Mouse (Mus musculus): Measurements from ENCODE around the gene Prl3b1. TPM values are rescaled to one million over a fixed set of nuclear protein-coding genes. Genes with fewer than 3 reads are reported as not detected.

Prl3b1 gene
- total RNA-seq (2014; rRNA removed) = not detected in 2 replicates
- polyA plus RNA-seq (2015; fragmentation: Nextera tagmentation; extraction: Ambion mirVana) = not detected in 2 replicates

GRCm38 (mm10) chr13:27241547-27241946, at the start of gene Prl3b1:
TSS of gene Prl3b1 (plus strand) at chr13:27241847.
- Histone ChIP-seq H3K4me1 (ENCODE audit: insufficient read depth) (no peaks in the 10 kb centered on the region), H3K4me2 (ENCODE audit: low read depth) (no peak within 1 kb of the TSS), H3K9ac (no peak within 1 kb of the TSS), H3K9me3 (ENCODE audit: low read length) (no peaks in the 10 kb centered on the region), H3K27ac (ENCODE audit: low read depth, low read length) (no peak within 1 kb of the TSS), H3K27me3 (ENCODE audit: insufficient read depth, low read length) (no peaks in the 10 kb centered on the region), H3K4me3 (ENCODE audit: low read depth, low read length) (no peak within 1 kb of the TSS), H3K36me3 (ENCODE audit: insufficient read depth) (no peaks in the 10 kb centered on the region)
- 100% methylated on average over 1 of the region's 1 CpGs for WGBS
- no peak for DNase-seq
- no peak for ATAC-seq
- no peak for TF ChIP-seq CTCF (IDR thresholded peaks at IDR 0.05; ENCODE audit: low read depth)

- DNase-seq (no peak), ATAC-seq (no peak)
- Histone ChIP-seq H3K9me3 (ENCODE audit: low read length) (no peaks in the 10 kb centered on the region), H3K27ac (ENCODE audit: low read depth, low read length) (no peak within 1 kb of the TSS), H3K9ac (no peak within 1 kb of the TSS), H3K4me3 (ENCODE audit: low read depth, low read length) (no peak within 1 kb of the TSS), H3K36me3 (ENCODE audit: insufficient read depth) (no peaks in the 10 kb centered on the region), H3K4me1 (ENCODE audit: insufficient read depth) (no peaks in the 10 kb centered on the region), H3K27me3 (ENCODE audit: insufficient read depth, low read length) (no peaks in the 10 kb centered on the region), H3K4me2 (ENCODE audit: low read depth) (no peak within 1 kb of the TSS)
- 81% methylated on average over 1 of the region's 1 CpGs for WGBS
- TF ChIP-seq CTCF (IDR thresholded peaks at IDR 0.05; ENCODE audit: low read depth) = no peak
Measured at GRCm38 (mm10) chr13:27196359-27196758, 45.3 kb upstream of the Prl3b1 start, which contains the start of gene Prl3c1. TSS of gene Prl3c1 (plus strand) at chr13:27196659.

DNA sequence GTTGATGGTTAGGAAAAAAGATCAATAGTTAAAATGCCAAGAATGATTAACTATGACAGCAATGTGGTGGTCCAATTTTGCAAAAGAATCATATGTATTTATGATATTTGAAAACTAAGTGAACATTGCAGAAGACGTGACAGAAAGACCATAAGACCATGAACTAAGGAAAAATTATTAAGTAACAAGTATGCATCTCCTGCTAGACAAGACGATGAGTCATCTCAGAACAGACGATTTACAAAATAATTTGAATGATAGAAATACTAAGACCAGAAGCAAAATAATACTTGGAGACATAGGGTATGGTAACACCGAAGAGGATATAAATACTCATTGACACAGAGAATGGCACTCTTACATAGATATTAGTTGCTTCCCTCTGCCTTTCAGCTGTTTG, 17.5 kb downstream of the Prl3b1 start, which contains the start of gene Prl3a1:
TSS of gene Prl3a1 (plus strand) at position 301 of the 400 bp plus-strand sequence.
- no peak within 1 kb of the TSS for H3K4me2 ChIP-seq (ENCODE audit: low read depth)
- H3K36me3 ChIP-seq (ENCODE audit: insufficient read depth) = no peaks in the 10 kb centered on the region
- ATAC-seq (no peak), DNase-seq (no peak)
- H3K9ac ChIP-seq = no peak within 1 kb of the TSS
- no peaks in the 10 kb centered on the region for H3K27me3 ChIP-seq (ENCODE audit: insufficient read depth, low read length)
- H3K27ac ChIP-seq (ENCODE audit: low read depth, low read length) = no peak within 1 kb of the TSS
- H3K9me3 ChIP-seq (ENCODE audit: low read length) = no peaks in the 10 kb centered on the region
- no peaks in the 10 kb centered on the region for H3K4me1 ChIP-seq (ENCODE audit: insufficient read depth)
- WGBS = 96% methylated on average over 4 of the region's 4 CpGs
- no peak within 1 kb of the TSS for H3K4me3 ChIP-seq (ENCODE audit: low read depth, low read length)
- no peak for TF ChIP-seq CTCF (IDR thresholded peaks at IDR 0.05; ENCODE audit: low read depth)

Other genes with a start within 250 kb of the Prl3b1 start
- not detected in 2 replicates for gene Prl, start 184.3 kb upstream of the Prl3b1 start, total RNA-seq (2014; rRNA removed)
- not detected in 2 replicates for gene Prl, start 184.3 kb upstream of the Prl3b1 start, polyA plus RNA-seq (2015; fragmentation: Nextera tagmentation; extraction: Ambion mirVana)
- gene Prl3d1, start 147.7 kb upstream of the Prl3b1 start, total RNA-seq (2014; rRNA removed) = not detected in 2 replicates
- not detected in 2 replicates for gene Prl3d1, start 147.7 kb upstream of the Prl3b1 start, polyA plus RNA-seq (2015; fragmentation: Nextera tagmentation; extraction: Ambion mirVana)
- gene Prl3d2, start 120.1 kb upstream of the Prl3b1 start, total RNA-seq (2014; rRNA removed) = not detected in 2 replicates
- not detected in 2 replicates for gene Prl3d2, start 120.1 kb upstream of the Prl3b1 start, polyA plus RNA-seq (2015; fragmentation: Nextera tagmentation; extraction: Ambion mirVana)
- gene Prl3d3, start 85.1 kb upstream of the Prl3b1 start, total RNA-seq (2014; rRNA removed) = not detected in 2 replicates
- gene Prl3d3, start 85.1 kb upstream of the Prl3b1 start, polyA plus RNA-seq (2015; fragmentation: Nextera tagmentation; extraction: Ambion mirVana) = not detected in 2 replicates
- gene Prl3c1, start 45.2 kb upstream of the Prl3b1 start, total RNA-seq (2014; rRNA removed) = not detected in 2 replicates
- gene Prl3c1, start 45.2 kb upstream of the Prl3b1 start, polyA plus RNA-seq (2015; fragmentation: Nextera tagmentation; extraction: Ambion mirVana) = not detected in 2 replicates
- not detected in 2 replicates for gene Prl3a1, start 17.6 kb downstream of the Prl3b1 start, total RNA-seq (2014; rRNA removed)
- gene Prl3a1, start 17.6 kb downstream of the Prl3b1 start, polyA plus RNA-seq (2015; fragmentation: Nextera tagmentation; extraction: Ambion mirVana) = not detected in 2 replicates
- gene Prl6a1, start 70.8 kb downstream of the Prl3b1 start, total RNA-seq (2014; rRNA removed) = not detected in 2 replicates
- not detected in 2 replicates for gene Prl6a1, start 70.8 kb downstream of the Prl3b1 start, polyA plus RNA-seq (2015; fragmentation: Nextera tagmentation; extraction: Ambion mirVana)
- not detected in 2 replicates for gene Prl8a2, start 103.8 kb downstream of the Prl3b1 start, total RNA-seq (2014; rRNA removed)
- gene Prl8a2, start 103.8 kb downstream of the Prl3b1 start, polyA plus RNA-seq (2015; fragmentation: Nextera tagmentation; extraction: Ambion mirVana) = not detected in 2 replicates
- not detected in 2 replicates for gene Prl2b1, start 149.0 kb downstream of the Prl3b1 start, total RNA-seq (2014; rRNA removed)
- gene Prl2b1, start 149.0 kb downstream of the Prl3b1 start, polyA plus RNA-seq (2015; fragmentation: Nextera tagmentation; extraction: Ambion mirVana) = not detected in 2 replicates
- gene Prl8a6, start 196.8 kb downstream of the Prl3b1 start, total RNA-seq (2014; rRNA removed) = not detected in 2 replicates
- gene Prl8a6, start 196.8 kb downstream of the Prl3b1 start, polyA plus RNA-seq (2015; fragmentation: Nextera tagmentation; extraction: Ambion mirVana) = not detected in 2 replicates

Measured in forebrain, postnatal 0 days (tissue).